Mouse (Mus musculus) liver, embryonic 13.5 days (tissue): ENCODE data around the gene Mphosph9. TPM values are rescaled to one million over a fixed set of nuclear protein-coding genes. Genes with fewer than 3 reads are reported as not detected.

Experiments
- ATAC-seq: fragments of 200-750 bp; cut with Nextera tagmentation; 2 replicates; pipeline ENCODE4 v1.8.0; 2017; ENCODE audit warnings: low read depth, mild to moderate bottlenecking, moderate number of reproducible peaks, moderate library complexity
- DNase-seq: peaks from one replicate; pipeline ENCODE4 v3.0.0; 2022
- H3K27ac ChIP-seq: fragments of 300-500 bp; sonication (generic); 2 replicates; pipeline ENCODE4 v1.5.1; 2015; ENCODE audit warnings: moderate library complexity, mild to moderate bottlenecking, inconsistent platforms
- H3K27me3 ChIP-seq: fragments of 300-500 bp; sonication (generic); 2 replicates; pipeline ENCODE4 v1.6.1; 2015; ENCODE audit warnings: mild to moderate bottlenecking, inconsistent platforms
- H3K36me3 ChIP-seq: fragments of 300-500 bp; sonication (generic); 2 replicates; pipeline ENCODE4 v1.6.1; 2015; ENCODE audit warnings: mild to moderate bottlenecking, inconsistent platforms
- H3K4me1 ChIP-seq: fragments of 300-500 bp; sonication (generic); replicated peaks from 2 replicates; pipeline ENCODE4 v1.6.1; 2015; ENCODE audit warnings: inconsistent platforms
- H3K4me2 ChIP-seq: fragments of 300-500 bp; sonication (generic); 2 replicates; pipeline ENCODE4 v1.6.1; 2015; ENCODE audit warnings: inconsistent platforms, mild to moderate bottlenecking, moderate library complexity
- H3K4me3 ChIP-seq: fragments of 300-500 bp; sonication (generic); replicated peaks from 2 replicates; pipeline ENCODE4 v1.5.1; 2015; ENCODE audit warnings: mild to moderate bottlenecking, inconsistent platforms
- H3K9ac ChIP-seq: fragments of 300-500 bp; sonication (generic); 2 replicates; pipeline ENCODE4 v1.6.1; 2015; ENCODE audit warnings: mild to moderate bottlenecking, inconsistent platforms
- H3K9me3 ChIP-seq: fragments of 300-500 bp; sonication (generic); replicated peaks from 2 replicates; pipeline ENCODE4 v1.6.1; 2016; ENCODE audit warnings: inconsistent platforms
- WGBS: fragments of 180-500 bp; shearing (Covaris S2); methylation state at CpG from one replicate; pipeline ENCODE4 v1.1.7; 2015; ENCODE audit not compliant: insufficient replicate concordance; 5-methylcytosine and 5-hydroxymethylcytosine counted together
- polyA plus RNA-seq: library from polyadenylated mRNA; unstranded; fragments of >200 nt; fragmentation: Nextera tagmentation; extraction: Ambion mirVana; gene quantifications from 2 replicates; pipeline ENCODE4 v1.2.1, GENCODE M21; 2015

Gene Mphosph9
- polyA plus RNA-seq, 1 experiment from 2014 or later: 5.6 TPM

DNA sequence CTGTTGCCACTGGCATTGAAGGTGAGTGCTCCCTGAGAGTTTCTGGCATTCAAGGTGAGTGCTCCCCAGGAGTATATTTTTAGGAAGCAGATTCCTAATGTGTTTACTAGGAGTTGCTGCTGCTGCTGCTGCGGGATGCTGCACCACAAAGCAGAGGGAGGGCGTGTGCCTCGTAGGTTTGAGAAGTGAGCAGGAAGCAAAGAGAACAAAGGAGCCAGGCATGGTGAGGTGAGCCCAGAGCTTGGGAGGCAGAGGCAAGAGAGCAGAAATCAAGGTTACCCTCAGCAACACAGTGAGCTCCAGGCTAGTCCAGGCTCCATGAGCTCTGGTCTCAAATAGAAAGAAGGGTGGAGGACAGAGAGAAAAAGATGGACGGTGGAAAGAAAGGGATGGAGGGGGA lies 64.5 kb downstream of the Mphosph9 start:
- H3K27ac ChIP-seq: no peak overlapping the region
- H3K36me3 ChIP-seq: peaks cover 54% of the 10 kb centered on the region
- no peaks in the 10 kb centered on the region for H3K9me3 ChIP-seq
- H3K9ac ChIP-seq: no peak overlapping the region
- H3K27me3 ChIP-seq: no peaks in the 10 kb centered on the region
- DNase-seq (no peak), ATAC-seq (no peak)
- no peak overlapping the region for H3K4me3 ChIP-seq
- WGBS: 83% methylated on average over 4 of the region's 4 CpGs
- H3K4me2 ChIP-seq: no peak overlapping the region
- H3K4me1 ChIP-seq: peaks cover 18% of the 10 kb centered on the region

DNA sequence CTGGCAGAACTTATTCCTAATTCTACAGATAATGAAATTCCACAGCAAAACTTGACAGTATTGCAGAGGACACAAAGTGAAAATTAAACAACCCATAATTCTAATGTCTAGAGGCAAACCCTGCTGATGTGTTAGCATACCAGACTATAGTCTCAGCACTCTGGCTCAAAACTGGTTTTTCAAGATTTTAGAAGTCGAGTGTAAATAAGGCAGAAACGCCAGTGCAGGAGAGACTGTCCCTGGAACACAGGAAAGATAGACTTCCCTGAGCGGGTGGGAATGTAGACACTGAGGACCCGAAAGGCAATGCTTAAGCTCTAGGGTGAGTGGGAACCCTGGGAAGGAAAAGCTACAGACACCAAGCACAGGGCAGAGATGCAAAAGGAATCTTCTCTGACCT lies 65.7 kb downstream of the Mphosph9 start:
- no peak overlapping the region for H3K27ac ChIP-seq
- 78% methylated on average over 4 of the region's 4 CpGs for WGBS
- no peaks in the 10 kb centered on the region for H3K9me3 ChIP-seq
- H3K9ac ChIP-seq: no peak overlapping the region
- no peak overlapping the region for H3K4me3 ChIP-seq
- H3K4me1 ChIP-seq: peaks cover 11% of the 10 kb centered on the region
- no peaks in the 10 kb centered on the region for H3K27me3 ChIP-seq
- H3K4me2 ChIP-seq: no peak overlapping the region
- DNase-seq (no peak), ATAC-seq (no peak)
- H3K36me3 ChIP-seq: peaks cover 65% of the 10 kb centered on the region

DNA sequence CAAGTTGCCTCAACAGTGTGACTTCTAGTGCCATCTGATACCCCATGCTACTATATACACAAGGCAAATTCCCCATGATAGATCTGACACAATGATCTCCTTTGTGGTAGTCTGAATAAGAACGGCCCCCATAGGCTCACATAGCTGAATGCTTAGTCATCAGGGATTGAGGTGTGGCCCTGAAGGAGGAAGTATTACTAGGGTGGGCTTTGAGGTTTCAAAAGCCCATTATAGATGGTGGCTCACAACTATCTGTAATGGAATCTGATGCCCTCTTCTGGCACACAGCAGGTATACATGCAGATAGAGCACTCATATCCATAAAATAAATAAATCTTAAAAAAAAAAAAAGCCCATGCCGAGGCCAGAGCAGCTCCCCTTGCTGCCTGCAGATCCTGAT lies 68.6 kb downstream of the Mphosph9 start:
- Histone ChIP-seq H3K4me2 (no peak overlapping the region), H3K9ac (no peak overlapping the region), H3K4me3 (no peak overlapping the region), H3K36me3 (peaks cover 63% of the 10 kb centered on the region), H3K27ac (no peak overlapping the region), H3K9me3 (no peaks in the 10 kb centered on the region), H3K27me3 (no peaks in the 10 kb centered on the region), H3K4me1 (no peaks in the 10 kb centered on the region)
- 55% methylated on average over 2 of the region's 2 CpGs for WGBS
- ATAC-seq (no peak), DNase-seq (no peak)

DNA sequence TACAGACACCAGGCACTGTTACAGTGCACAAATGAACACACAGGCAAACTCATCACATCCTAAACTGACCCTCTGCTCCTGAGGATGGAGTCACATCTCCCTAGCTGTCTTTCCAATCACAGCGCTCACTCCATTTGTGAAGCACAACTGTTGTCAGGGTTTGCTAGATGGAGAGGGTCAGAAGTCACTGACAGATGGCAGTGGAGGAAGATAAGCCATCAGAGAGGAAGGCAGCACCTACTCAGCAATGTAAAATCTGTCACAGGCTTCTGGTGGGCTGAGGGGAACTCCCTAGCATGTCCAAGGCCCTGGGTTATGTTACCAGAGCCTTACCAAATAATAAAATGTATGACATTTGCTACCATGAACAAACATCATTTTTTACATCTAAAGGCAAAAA lies 69.7 kb downstream of the Mphosph9 start:
- H3K4me1 ChIP-seq: no peaks in the 10 kb centered on the region
- no peak for ATAC-seq
- no peak overlapping the region for H3K9ac ChIP-seq
- H3K36me3 ChIP-seq: peaks cover 66% of the 10 kb centered on the region
- no peak for DNase-seq
- H3K27me3 ChIP-seq: no peaks in the 10 kb centered on the region
- WGBS: 86% methylated on average over 1 of the region's 1 CpGs
- H3K27ac ChIP-seq: no peak overlapping the region
- no peak overlapping the region for H3K4me2 ChIP-seq
- no peaks in the 10 kb centered on the region for H3K9me3 ChIP-seq
- no peak overlapping the region for H3K4me3 ChIP-seq

DNA sequence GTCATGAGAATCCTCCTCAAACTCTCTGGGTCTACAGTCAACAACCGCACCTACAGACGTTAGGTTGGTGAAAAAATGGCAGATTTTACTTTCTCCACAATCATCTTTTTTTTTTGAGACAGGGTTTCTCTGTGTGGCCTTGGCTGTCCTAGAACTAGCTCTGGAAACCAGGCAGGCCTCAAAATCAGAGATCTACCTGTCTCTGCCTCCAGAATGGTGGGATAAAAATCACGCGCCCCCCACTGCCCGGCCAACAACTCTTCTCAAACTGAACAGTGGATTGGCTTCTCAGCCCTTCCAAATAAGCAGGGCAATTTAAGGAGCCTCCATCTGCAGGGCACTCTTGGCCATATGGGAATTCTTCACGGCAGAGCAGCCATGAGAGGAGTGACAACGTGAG lies 72.6 kb downstream of the Mphosph9 start:
- H3K4me1 ChIP-seq: peaks cover 10% of the 10 kb centered on the region
- no peak for DNase-seq
- no peaks in the 10 kb centered on the region for H3K27me3 ChIP-seq
- no peak overlapping the region for H3K9ac ChIP-seq
- peaks cover 45% of the 10 kb centered on the region for H3K36me3 ChIP-seq
- no peaks in the 10 kb centered on the region for H3K9me3 ChIP-seq
- H3K27ac ChIP-seq: no peak overlapping the region
- no peak overlapping the region for H3K4me2 ChIP-seq
- no peak for ATAC-seq
- H3K4me3 ChIP-seq: no peak overlapping the region
- 90% methylated on average over 7 of the region's 7 CpGs for WGBS

DNA sequence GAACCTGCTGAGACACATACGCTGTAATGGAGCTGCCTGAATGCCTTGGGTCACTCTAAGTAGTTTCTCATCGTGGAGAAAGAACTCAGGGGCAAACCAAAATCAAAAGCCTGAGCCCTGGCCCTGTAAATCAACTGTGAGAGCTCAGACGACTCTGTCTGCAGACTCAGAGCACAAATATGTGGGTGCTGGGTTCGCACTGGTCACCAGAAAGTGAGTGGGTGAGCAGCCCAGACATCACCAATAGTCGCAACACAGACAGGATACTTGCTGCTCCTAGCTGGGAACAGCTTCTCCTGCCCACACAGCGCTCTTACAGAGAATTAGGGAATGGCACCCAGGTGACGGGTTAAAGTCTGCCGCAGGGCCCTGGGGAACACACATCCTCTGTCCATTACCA lies 74.2 kb downstream of the Mphosph9 start:
- H3K9me3 ChIP-seq: no peaks in the 10 kb centered on the region
- ATAC-seq (no peak), DNase-seq (no peak)
- H3K4me1 ChIP-seq: peaks cover 20% of the 10 kb centered on the region
- H3K4me3 ChIP-seq: no peak overlapping the region
- no peaks in the 10 kb centered on the region for H3K27me3 ChIP-seq
- no peak overlapping the region for H3K4me2 ChIP-seq
- 84% methylated on average over 8 of the region's 8 CpGs for WGBS
- no peak overlapping the region for H3K27ac ChIP-seq
- no peak overlapping the region for H3K9ac ChIP-seq
- H3K36me3 ChIP-seq: peaks cover 31% of the 10 kb centered on the region

DNA sequence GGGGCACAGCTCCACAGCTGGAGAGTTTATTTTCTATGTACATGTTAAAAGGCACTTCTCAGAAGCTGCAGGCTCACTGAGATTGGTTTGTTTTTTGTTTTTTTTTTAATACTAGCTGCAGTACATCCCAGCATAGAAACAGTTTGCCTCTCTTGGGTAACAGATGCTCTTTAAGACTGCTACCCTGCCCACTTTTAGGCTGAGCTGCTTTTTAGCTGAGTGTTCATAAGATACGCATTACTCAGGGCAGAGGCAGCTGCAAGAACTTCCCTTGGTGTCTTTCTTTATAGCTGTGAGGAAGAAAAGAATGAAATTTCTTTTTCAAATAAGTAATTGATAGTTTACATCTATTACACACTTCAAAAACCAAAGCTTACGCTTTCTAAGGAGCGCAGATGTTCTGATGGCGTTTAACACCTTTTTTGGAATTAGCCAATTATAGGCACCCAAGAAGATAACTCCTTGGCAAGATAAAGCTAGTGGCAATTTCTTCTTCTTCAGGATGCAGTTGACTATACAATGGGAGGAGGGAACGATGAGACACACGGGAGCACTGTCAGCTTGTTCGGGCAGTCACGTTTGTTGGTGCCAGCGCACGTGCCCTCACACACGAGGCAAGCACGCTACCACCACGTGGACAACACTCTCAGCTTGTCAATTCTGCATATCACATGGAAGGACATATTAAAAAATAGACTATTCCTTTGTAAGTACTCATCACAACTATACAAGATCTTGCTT lies 75.0 kb downstream of the Mphosph9 start:
- no peak overlapping the region for H3K4me3 ChIP-seq
- H3K27ac ChIP-seq: no peak overlapping the region
- H3K9ac ChIP-seq: no peak overlapping the region
- no peak overlapping the region for H3K4me2 ChIP-seq
- H3K4me1 ChIP-seq: peaks cover 28% of the 10 kb centered on the region
- DNase-seq (no peak), ATAC-seq (no peak)
- no peaks in the 10 kb centered on the region for H3K9me3 ChIP-seq
- no peaks in the 10 kb centered on the region for H3K27me3 ChIP-seq
- H3K36me3 ChIP-seq: peaks cover 23% of the 10 kb centered on the region
- 87% methylated on average over 13 of the region's 13 CpGs for WGBS

DNA sequence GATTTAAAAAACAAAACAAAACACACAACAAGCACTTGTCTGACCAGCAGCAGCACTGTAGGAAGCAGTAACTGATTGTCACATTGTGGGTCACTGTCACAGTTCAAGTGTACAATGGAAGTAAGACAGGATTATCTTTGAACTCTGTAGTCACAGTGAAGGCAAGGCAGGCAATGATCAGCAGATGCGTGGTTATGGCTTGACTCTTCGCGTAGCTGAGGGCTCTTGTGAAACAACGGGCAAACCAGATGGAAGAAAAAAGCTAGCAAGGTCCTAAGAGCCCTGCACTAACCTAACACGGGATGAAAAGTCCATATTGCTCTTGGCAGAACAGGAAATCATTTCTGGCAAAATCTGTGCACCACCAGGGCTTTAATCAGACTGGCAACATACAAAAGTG lies 76.7 kb downstream of the Mphosph9 start:
- H3K27me3 ChIP-seq: no peaks in the 10 kb centered on the region
- no peak overlapping the region for H3K4me2 ChIP-seq
- H3K9me3 ChIP-seq: no peaks in the 10 kb centered on the region
- no peak overlapping the region for H3K9ac ChIP-seq
- H3K4me3 ChIP-seq: no peak overlapping the region
- H3K36me3 ChIP-seq: peaks cover 13% of the 10 kb centered on the region
- H3K27ac ChIP-seq: no peak overlapping the region
- 63% methylated on average over 5 of the region's 5 CpGs for WGBS
- peaks cover 38% of the 10 kb centered on the region for H3K4me1 ChIP-seq
- no peak for ATAC-seq
- DNase-seq: no peak

DNA sequence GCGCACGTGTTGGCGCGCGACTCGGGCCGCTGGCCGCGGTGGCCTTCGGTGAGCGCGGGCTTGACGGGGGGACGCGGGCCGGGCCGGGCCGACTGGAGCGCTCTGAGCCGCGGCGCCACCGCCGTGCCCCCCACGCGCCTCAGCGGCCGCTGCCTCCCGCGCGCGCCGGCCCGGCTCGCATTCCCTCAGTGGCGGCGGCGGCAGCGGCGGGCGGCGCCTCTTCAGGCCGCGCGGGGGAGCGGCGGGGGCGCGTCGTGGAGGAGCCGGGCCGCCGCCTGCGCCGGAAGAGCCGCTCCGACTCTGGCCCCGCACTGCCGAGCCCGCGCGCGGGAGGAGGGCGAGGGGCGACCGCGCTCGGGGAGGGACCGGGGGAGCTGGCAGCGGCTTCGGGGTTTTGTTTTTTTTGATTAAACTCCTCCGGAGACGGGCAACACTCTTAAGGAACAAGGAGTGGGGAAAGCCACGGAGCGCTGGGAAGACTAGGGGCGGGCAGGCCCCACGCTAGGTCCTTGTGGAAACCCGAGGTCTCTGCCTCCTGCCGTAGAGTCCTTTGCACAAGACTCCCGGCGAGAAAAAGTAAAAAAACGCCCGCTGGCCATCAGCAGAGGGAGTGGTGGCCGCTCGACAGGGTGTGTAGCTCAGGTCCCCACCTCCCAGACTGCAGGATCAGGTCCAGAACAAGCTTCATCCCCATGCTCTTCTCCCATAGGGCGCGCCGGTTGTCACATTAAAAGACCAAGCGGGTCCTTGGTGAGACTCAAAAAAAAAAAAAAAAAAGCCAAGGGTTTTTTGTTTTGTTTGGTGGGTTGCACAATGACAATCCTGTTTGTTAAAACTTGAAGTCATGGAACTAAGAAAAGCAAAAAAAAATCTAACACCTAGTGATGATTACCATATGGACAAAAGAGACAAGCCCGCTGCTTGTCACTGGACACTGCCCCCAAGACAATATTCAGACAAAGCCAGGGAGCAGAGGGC lies 77.9 kb downstream of the Mphosph9 start, which contains the start of gene Pitpnm2:
Gene Pitpnm2, minus strand, starts transcription at position 147 of the 978 bp plus-strand sequence.
- DNase-seq: no peak
- peak; percentile 58 for ATAC-seq

DNA sequence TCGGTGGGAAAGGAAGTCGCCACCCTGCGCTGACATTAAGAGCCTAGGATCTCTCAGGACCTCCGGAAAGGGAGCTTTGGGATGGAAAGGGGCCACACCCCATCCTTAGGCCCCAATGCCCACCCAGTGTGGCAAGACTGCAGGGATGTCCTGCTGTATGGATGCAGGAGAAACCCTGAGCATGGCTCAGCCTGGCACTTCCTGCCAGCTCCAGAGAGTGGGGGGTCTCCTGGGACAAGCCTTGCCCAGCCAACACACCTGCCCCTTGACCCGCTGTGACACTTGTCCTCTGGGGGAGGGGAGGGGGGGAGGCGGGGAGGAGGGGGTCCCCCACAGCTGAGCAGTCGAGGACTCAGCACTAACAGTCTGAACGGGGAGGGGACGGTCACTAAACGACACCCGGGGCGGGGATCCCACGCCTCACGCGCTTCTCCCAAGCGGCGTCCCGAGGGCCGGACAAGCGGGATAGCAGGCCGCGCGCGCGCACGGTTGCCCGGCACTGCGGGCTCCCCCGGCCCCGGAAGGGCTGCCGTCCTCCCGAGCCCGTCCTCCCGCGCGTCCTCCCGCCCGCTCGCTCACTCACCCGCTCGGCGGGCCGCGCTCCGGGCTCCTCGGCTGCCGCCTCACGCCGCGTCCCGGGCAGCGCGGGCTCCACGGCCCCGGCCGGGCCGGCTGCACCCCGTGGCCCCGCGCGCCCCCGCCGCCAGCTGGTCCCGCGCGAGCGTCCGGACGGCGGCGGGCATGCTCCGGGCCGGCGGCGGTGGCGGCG lies 78.7 kb downstream of the Mphosph9 start:
- ATAC-seq: peak; percentile 47
- Histone ChIP-seq H3K4me3 (peak overlapping the region; percentile 75), H3K4me1 (peaks cover 38% of the 10 kb centered on the region), H3K27me3 (no peaks in the 10 kb centered on the region), H3K9me3 (no peaks in the 10 kb centered on the region), H3K4me2 (peak overlapping the region; percentile 94), H3K36me3 (peaks cover 31% of the 10 kb centered on the region), H3K9ac (peak overlapping the region; percentile 83), H3K27ac (peak overlapping the region; percentile 73)
- WGBS: under 1% methylated on average over 72 of the region's 77 CpGs
- DNase-seq: no peak

More for the DNA sequence above, 77.9 kb downstream of the Mphosph9 start, which contains the start of gene Pitpnm2:
- H3K9ac ChIP-seq: peak within 1 kb of the TSS; percentile 83
- H3K4me3 ChIP-seq: peak within 1 kb of the TSS; percentile 75
- peak within 1 kb of the TSS; percentile 73 for H3K27ac ChIP-seq
- no peaks in the 10 kb centered on the region for H3K27me3 ChIP-seq
- peaks cover 22% of the 10 kb centered on the region for H3K36me3 ChIP-seq
- H3K4me2 ChIP-seq: peak within 1 kb of the TSS; percentile 94
- no peaks in the 10 kb centered on the region for H3K9me3 ChIP-seq
- WGBS: 1% methylated on average over 74 of the region's 90 CpGs
- peaks cover 38% of the 10 kb centered on the region for H3K4me1 ChIP-seq
